In the genomic region with DNA sequence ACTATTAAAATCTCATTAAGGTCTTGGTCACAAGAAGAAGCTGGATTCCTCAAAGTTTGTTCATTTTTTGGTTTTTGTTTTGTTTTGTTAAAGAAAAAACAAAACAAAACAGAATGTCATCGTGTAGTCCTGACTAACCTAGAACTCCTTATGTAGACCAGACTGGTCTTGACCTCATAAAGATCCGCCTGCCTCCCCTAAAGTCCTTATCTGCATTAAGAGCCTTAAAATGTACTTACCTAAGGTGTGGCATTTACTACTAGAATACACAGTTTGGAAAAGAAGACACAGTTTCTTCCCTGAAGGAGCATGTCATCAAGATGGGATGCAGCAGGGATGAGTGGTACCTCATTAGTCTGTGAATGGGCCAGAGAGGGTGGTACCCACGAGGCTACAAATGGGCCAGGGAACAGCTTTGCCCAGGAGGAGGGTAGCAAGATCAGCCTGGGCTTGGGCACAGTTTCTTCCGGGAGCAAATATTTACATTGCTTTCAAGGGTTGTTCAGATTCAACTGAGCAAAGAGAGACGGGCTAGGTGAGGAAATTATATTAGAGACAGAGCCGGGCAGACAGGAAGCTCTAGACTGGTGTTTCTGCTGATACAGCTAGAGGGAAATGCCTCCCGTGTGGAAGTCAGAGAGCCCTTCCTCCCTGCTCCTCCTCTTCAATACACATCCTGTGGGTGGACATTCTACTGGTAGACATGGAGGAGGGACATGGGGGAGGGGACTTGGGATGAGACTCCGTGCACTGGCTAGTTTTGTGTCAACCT, we compare ENCODE assay signal across 15 mouse cellular contexts. TPM values are rescaled to one million over a fixed set of nuclear protein-coding genes. Genes with fewer than 3 reads are reported as not detected.
A peak's percentile ranks its signal among the peaks of the same experiment; 100 is the strongest.
DNase-seq lines count a peak whose midpoint lies in the region; ATAC-seq and TF ChIP-seq lines count a peak whose summit lies in the region.
"Had no signal": no experiment of that assay in that cellular context is flagged by ENCODE, and none has a peak within 500 bp of the region (broad histone marks: within the 10 kb centered on the region; RNA-seq: fewer than 3 reads in every experiment).

No protein-coding gene starts in this region.

- no peaks in the 10 kb centered on the region for H3K36me3 ChIP-seq in heart, adult 2 months (ENCODE audit: control insufficient read depth, insufficient read depth, low read length)
- H3K36me3 ChIP-seq: hindbrain, embryonic 12.5 days had no signal

- no peak overlapping the region for H3K27ac ChIP-seq in heart, adult 2 months
- H3K27ac ChIP-seq: hindbrain, embryonic 12.5 days; liver, embryonic 14.5 days had no signal

- H3K27me3 ChIP-seq in heart, adult 2 months (ENCODE audit: control insufficient read depth, insufficient read depth, low read length) = no peaks in the 10 kb centered on the region
- H3K27me3 ChIP-seq: hindbrain, embryonic 12.5 days had no signal

- intact Hi-C loops in heart, adult 2 months (cut with DNase I) = loop anchor here (5.0 kb wide), 1 partner anchor 34 kb away; no protein-coding TSS in a partner anchor

- WGBS in heart, adult 2 months = 45% methylated on average over 8 of the region's 8 CpGs
- 16% methylated on average over 8 of the region's 8 CpGs for WGBS in large intestine, adult 2 months

- no peak overlapping the region for H3K9ac ChIP-seq in heart, adult 2 months (ENCODE audit: low read depth, low read length)
- H3K9ac ChIP-seq: hindbrain, embryonic 12.5 days; liver, embryonic 14.5 days had no signal

- no peak for TF ChIP-seq POLR2A in heart, adult 2 months (IDR thresholded peaks at IDR 0.05; ENCODE audit: insufficient read depth, low read depth, low read length)

- peak; percentile 8 for DNase-seq in heart, postnatal 4 days
- no peak for DNase-seq in heart, adult 2 months
- DNase-seq in large intestine, adult 2 months (ENCODE audit: low read depth, low spot score) = peak; percentile 35
- peak; percentile 38 to 57 for DNase-seq in lung, postnatal 4 days
- no peak for DNase-seq in B cell, adult 2 months
- no peak for DNase-seq in layer of hippocampus, adult 9-10 months (ENCODE audit: low spot score)
- DNase-seq: cerebellum, adult 11-12 months; gastrocnemius, postnatal 36 days had no signal

- no peaks in the 10 kb centered on the region for H3K79me2 ChIP-seq in heart, adult 2 months (replicated peaks; ENCODE audit: control insufficient read depth, insufficient read depth, low read length)

- H3K4me3 ChIP-seq in heart, adult 2 months = no peak overlapping the region
- H3K4me3 ChIP-seq: hindbrain, embryonic 12.5 days had no signal

- ATAC-seq in hematopoietic stem cell, adult 5-6 weeks (replicated peaks in 1 of 2; ENCODE audit: insufficient read depth in 1 of 2, low FRiP score in 2 of 2, low TSS enrichment in 1 of 2, low read depth in 1 of 2, poor library complexity in 2 of 2, severe bottlenecking in 2 of 2) = peak; percentile 39 to 46; a peak in 1 of 4 replicates
- ATAC-seq: activated CD4-positive, CD25-positive, alpha-beta regulatory T cell, adult 4 months; CD4-positive, CD25-positive, alpha-beta regulatory T cell, adult 4 months; forebrain, embryonic 16.5 days; midbrain, embryonic 16.5 days had no signal

- TF ChIP-seq CTCF in heart, adult 2 months (IDR thresholded peaks at IDR 0.05) = no peak

- peaks cover 1% of the 10 kb centered on the region for H3K4me1 ChIP-seq in heart, adult 2 months (ENCODE audit: control insufficient read depth, insufficient read depth, low read length)
- H3K4me1 ChIP-seq: hindbrain, embryonic 12.5 days had no signal

- no peak for TF ChIP-seq EP300 in heart, adult 2 months (IDR thresholded peaks at IDR 0.05; ENCODE audit: insufficient read depth, low read depth, low read length)

RNA-seq across cellular contexts. Expression of a gene that starts 7.6 kb away (rescaled TPM):
- total RNA-seq in heart, postnatal 4 days (2021) = 1 to 10 TPM; 8.7 to 9.8 TPM
- total RNA-seq in heart, adult 2 months (2021) = 10 to 100 TPM; 11.5 to 11.9 TPM
- polyA plus RNA-seq in heart, adult 2 months (2012; rRNA removed) = 28.7 and 39.4 TPM in 2 replicates
- total RNA-seq in hematopoietic stem cell, adult 5-6 weeks (2017) = 7.2 and 9.0 TPM in 2 replicates
- 2.3 and 2.4 TPM in 2 replicates for polyA plus RNA-seq in large intestine, adult 2 months (2012; rRNA removed)
- polyA plus RNA-seq: activated CD4-positive, CD25-positive, alpha-beta regulatory T cell, adult 4 months; CD4-positive, CD25-positive, alpha-beta regulatory T cell, adult 4 months had no signal

Comparison
In these comparisons a context has a peak if more than half of its experiments do, and no peak if none do; other contexts are left out.
1. DNase-seq: peak in heart, postnatal 4 days (single experiment), large intestine, adult 2 months (single experiment) and lung, postnatal 4 days (2 of 2); none in heart, adult 2 months (0 of 2), B cell, adult 2 months (0 of 2) and layer of hippocampus, adult 9-10 months (single experiment).